Mouse (Mus musculus) right cerebral cortex, postnatal 36 days (tissue): ENCODE results near the gene Shisa3.

Source experiments
- DNase-seq, 2 experiments: peaks; one replicate each; pipeline ENCODE4 v3.0.0; 2022; ENCODE audit warnings: low spot score in 2 of 2, mixed read lengths in 1 of 2

The Shisa3 gene

GRCm38 (mm10) chr5:67633138-67633782 lies 25.6 kb downstream of the Shisa3 start:
- DNase-seq, result no peak

GRCm38 (mm10) chr5:67633831-67634268 lies 26.2 kb downstream of the Shisa3 start:
- no peak for DNase-seq

- no peak for DNase-seq
Observed at GRCm38 (mm10) chr5:67634339-67634738, 26.7 kb downstream of the Shisa3 start.

- DNase-seq, result no peak
Observed at GRCm38 (mm10) chr5:67640596-67641312, 33.1 kb downstream of the Shisa3 start.

- no peak for DNase-seq
Observed at GRCm38 (mm10) chr5:67641406-67642120, 33.9 kb downstream of the Shisa3 start.

GRCm38 (mm10) chr5:67643537-67644255 lies 36.0 kb downstream of the Shisa3 start:
- DNase-seq, result peak in 1 of 2 experiments; percentile 19

- no peak for DNase-seq
Observed at GRCm38 (mm10) chr5:67646756-67647529, 39.3 kb downstream of the Shisa3 start.

- DNase-seq, result no peak
Observed at GRCm38 (mm10) chr5:67647568-67647967, 39.9 kb downstream of the Shisa3 start.

GRCm38 (mm10) chr5:67649156-67649555 lies 41.5 kb downstream of the Shisa3 start:
- DNase-seq, result no peak

GRCm38 (mm10) chr5:67650021-67650420 lies 42.3 kb downstream of the Shisa3 start:
- DNase-seq, result no peak

GRCm38 (mm10) chr5:67652468-67652867 lies 44.8 kb downstream of the Shisa3 start:
- DNase-seq, result no peak

GRCm38 (mm10) chr5:67653543-67653942 lies 45.9 kb downstream of the Shisa3 start:
- no peak for DNase-seq

GRCm38 (mm10) chr5:67654572-67654971 lies 46.9 kb downstream of the Shisa3 start:
- no peak for DNase-seq

GRCm38 (mm10) chr5:67655696-67656519 lies 48.2 kb downstream of the Shisa3 start:
- no peak for DNase-seq

GRCm38 (mm10) chr5:67656821-67657259 lies 49.2 kb downstream of the Shisa3 start:
- DNase-seq, result no peak

GRCm38 (mm10) chr5:67659864-67660263 lies 52.2 kb downstream of the Shisa3 start:
- DNase-seq, result no peak

GRCm38 (mm10) chr5:67662715-67663114 lies 55.0 kb downstream of the Shisa3 start:
- DNase-seq, result no peak

GRCm38 (mm10) chr5:67669436-67669896 lies 61.8 kb downstream of the Shisa3 start:
- DNase-seq, result no peak

GRCm38 (mm10) chr5:67670158-67670557 lies 62.5 kb downstream of the Shisa3 start:
- DNase-seq, result no peak

GRCm38 (mm10) chr5:67673008-67673407 lies 65.3 kb downstream of the Shisa3 start:
- DNase-seq, result no peak
